Mouse (Mus musculus) olfactory bulb, adult 2 months (tissue): ENCODE results near the gene Sycp2.

Source experiments
- CTCF ChIP-seq: fragments of 200-500 bp; IDR thresholded peaks from 2 replicates; pipeline ENCODE4 v1.5.1; 2012; ENCODE audit warnings: low read depth, mild to moderate bottlenecking, low read length, moderate library complexity; ENCODE audit not compliant: insufficient read depth
- POLR2A ChIP-seq: fragments of 200-500 bp; IDR thresholded peaks from 2 replicates; pipeline ENCODE4 v1.6.1; 2012; ENCODE audit warnings: mild to moderate bottlenecking, low read depth, low read length, moderate library complexity; ENCODE audit not compliant: insufficient read depth

DNA sequence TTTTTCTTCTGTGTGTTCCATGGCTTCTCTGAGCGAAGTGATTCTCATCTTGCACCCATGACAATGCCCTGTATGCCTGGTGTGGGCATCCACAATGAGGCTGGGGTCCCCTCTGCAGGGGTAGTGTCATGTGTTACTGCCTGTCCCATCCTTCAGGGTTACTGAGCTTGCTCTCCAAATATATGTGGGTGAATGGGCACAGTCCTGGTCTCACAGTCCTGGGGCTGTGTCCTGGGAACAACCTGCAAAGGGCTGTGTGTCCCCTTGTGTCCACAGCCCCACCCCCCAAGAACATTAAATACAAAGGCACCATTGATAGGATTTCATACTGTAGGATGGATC, 103.3 kb downstream of the Sycp2 start:
- TF ChIP-seq POLR2A: no peak
- TF ChIP-seq CTCF: no peak
